Mouse (Mus musculus) neural tube, embryonic 13.5 days (tissue): ENCODE results near the gene Ager. TPM values are rescaled to one million over a fixed set of nuclear protein-coding genes. Genes with fewer than 3 reads are reported as not detected.

Source experiments
- ATAC-seq: fragments of 200-750 bp; cut with Nextera tagmentation; 2 replicates; pipeline ENCODE4 v1.8.0; 2017; ENCODE audit warnings: low read depth, mild to moderate bottlenecking, moderate TSS enrichment, moderate library complexity
- H3K27ac ChIP-seq: fragments of 300-500 bp; sonication (generic); replicated peaks from 2 replicates; pipeline ENCODE4 v1.5.1; 2015; ENCODE audit warnings: moderate library complexity, mild to moderate bottlenecking, inconsistent platforms
- H3K27me3 ChIP-seq: fragments of 300-500 bp; sonication (generic); 2 replicates; pipeline ENCODE4 v1.6.1; 2015; ENCODE audit warnings: mild to moderate bottlenecking, inconsistent platforms
- H3K36me3 ChIP-seq: fragments of 300-500 bp; sonication (generic); 2 replicates; pipeline ENCODE4 v1.6.1; 2015; ENCODE audit warnings: mild to moderate bottlenecking, inconsistent platforms
- H3K4me1 ChIP-seq: fragments of 300-500 bp; sonication (generic); replicated peaks from 2 replicates; pipeline ENCODE4 v1.6.1; 2015; ENCODE audit warnings: inconsistent platforms
- H3K4me2 ChIP-seq: fragments of 300-500 bp; sonication (generic); 2 replicates; pipeline ENCODE4 v1.6.1; 2015; ENCODE audit warnings: inconsistent platforms, mild to moderate bottlenecking, moderate library complexity
- H3K4me3 ChIP-seq: fragments of 300-500 bp; sonication (generic); 2 replicates; pipeline ENCODE4 v1.5.1; 2015; ENCODE audit warnings: mild to moderate bottlenecking, inconsistent platforms
- H3K9ac ChIP-seq: fragments of 300-500 bp; sonication (generic); 2 replicates; pipeline ENCODE4 v1.6.1; 2015; ENCODE audit warnings: moderate library complexity, mild to moderate bottlenecking, inconsistent platforms
- H3K9me3 ChIP-seq: fragments of 300-500 bp; sonication (generic); 2 replicates; pipeline ENCODE4 v1.6.1; 2016; ENCODE audit warnings: inconsistent platforms
- WGBS: fragments of 180-500 bp; shearing (Covaris S2); methylation state at CpG from one replicate; pipeline ENCODE4 v1.1.7; 2015; 5-methylcytosine and 5-hydroxymethylcytosine counted together
- polyA plus RNA-seq: library from polyadenylated mRNA; unstranded; fragments of >200 nt; fragmentation: Nextera tagmentation; extraction: Ambion mirVana; gene quantifications from 2 replicates; pipeline ENCODE4 v1.2.1, GENCODE M21; 2015

The Ager gene
- polyA plus RNA-seq, 1 experiment from 2014 or later, result 2.0 TPM

DNA sequence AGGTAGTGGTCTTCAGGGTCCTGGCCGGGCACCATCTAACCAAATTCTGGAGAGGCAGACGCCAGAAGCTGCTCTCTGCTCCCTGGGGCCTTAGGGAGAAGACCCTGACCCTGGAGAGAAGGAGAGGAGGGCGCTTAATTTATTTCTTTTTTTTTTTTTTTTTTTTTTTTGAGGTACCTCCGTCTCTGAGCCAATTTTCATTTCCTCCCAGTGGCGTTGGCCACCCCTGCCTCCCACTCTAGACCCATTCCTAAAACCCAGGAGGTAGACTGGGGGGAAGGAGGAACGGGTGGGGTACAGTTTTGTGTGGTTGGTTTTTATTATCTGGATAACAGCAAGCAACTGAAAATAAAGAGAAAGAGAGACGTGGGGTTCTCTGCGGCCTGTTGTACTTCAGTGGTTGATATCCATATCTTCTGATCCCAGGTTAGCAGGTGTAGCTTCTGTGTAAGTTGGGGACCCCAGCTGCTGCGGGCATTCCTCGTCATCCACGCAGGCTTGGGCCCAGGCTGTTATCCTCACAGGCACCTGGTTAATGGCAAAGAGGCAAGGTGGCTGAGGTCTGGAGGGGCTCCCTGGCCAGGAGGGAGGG, 15.5 kb downstream of the Ager start:
- peaks cover 11% of the 10 kb centered on the region for H3K4me1 ChIP-seq
- H3K27ac ChIP-seq, result no peak overlapping the region
- H3K27me3 ChIP-seq, result no peaks in the 10 kb centered on the region
- H3K36me3 ChIP-seq, result peaks cover 74% of the 10 kb centered on the region
- no peak overlapping the region for H3K9ac ChIP-seq
- WGBS, result 88% methylated on average over 11 of the region's 11 CpGs
- H3K4me3 ChIP-seq, result no peak overlapping the region
- H3K9me3 ChIP-seq, result no peaks in the 10 kb centered on the region
- no peak overlapping the region for H3K4me2 ChIP-seq
- ATAC-seq, result no peak

DNA sequence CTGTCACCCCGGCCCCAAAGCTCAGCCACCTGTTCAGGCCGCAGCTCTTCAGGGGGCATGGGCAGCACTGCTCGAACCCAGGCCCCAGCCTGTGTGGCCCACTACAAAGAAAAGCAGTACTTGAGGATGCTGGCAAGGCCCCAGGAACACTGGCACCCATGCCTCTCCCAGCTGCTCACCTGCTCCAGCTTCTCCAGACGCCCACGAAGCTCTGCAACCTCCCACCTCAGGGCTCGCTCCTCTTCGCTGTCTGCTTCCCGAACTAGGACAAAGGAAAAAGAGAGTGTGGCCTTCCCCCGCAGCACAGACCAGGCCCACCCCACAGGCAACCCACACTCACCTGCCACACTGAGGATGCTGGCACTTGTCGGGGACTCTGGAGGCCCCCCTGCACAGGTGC, 16.2 kb downstream of the Ager start:
- H3K4me2 ChIP-seq, result peak overlapping the region; percentile 26; the same call in 1 of the 2 replicates
- no peak overlapping the region for H3K4me3 ChIP-seq
- H3K4me1 ChIP-seq, result peaks cover 4% of the 10 kb centered on the region
- ATAC-seq, result no peak
- no peaks in the 10 kb centered on the region for H3K27me3 ChIP-seq
- no peaks in the 10 kb centered on the region for H3K9me3 ChIP-seq
- peaks cover 74% of the 10 kb centered on the region for H3K36me3 ChIP-seq
- WGBS, result 93% methylated on average over 10 of the region's 10 CpGs
- H3K9ac ChIP-seq, result no peak overlapping the region
- 0 out of 2 replicates have a peak overlapping the region, but pooled peaks have one; percentile 3 for H3K27ac ChIP-seq

DNA sequence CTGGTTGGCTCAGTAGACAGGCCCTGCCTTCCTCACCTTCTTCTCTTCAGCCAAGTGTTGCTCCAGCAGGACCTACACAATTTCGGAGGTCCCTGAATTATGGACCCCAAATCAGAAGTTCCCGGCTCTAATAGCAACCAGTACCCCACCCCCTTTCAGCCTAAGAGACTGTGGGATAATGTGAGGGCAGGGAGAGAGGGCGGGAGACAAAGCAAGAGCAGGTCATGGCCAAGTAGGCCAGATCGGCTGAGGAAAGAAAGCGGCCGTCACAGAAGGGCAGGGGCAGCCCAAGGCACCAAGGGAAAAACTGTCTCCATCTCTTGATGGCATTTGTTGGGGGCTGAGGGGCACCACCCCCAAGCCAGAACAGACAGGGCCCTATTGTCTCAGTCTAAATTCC, 18.2 kb downstream of the Ager start, which contains the start of gene Egfl8:
Egfl8 (minus strand) TSS at position 101 of the 400 bp plus-strand sequence.
- Histone ChIP-seq H3K9me3 (no peaks in the 10 kb centered on the region), H3K27me3 (no peaks in the 10 kb centered on the region), H3K36me3 (peaks cover 78% of the 10 kb centered on the region), H3K4me1 (no peaks in the 10 kb centered on the region), H3K9ac (0 out of 2 replicates have a peak within 1 kb of the TSS, but pooled peaks have one; percentile 26), H3K4me2 (peak within 1 kb of the TSS; percentile 26; the same call in 1 of the 2 replicates), H3K4me3 (peak within 1 kb of the TSS; percentile 6), H3K27ac (peak within 1 kb of the TSS; percentile 25)
- ATAC-seq, result no peak
- WGBS, result 66% methylated on average over 6 of the region's 6 CpGs

DNA sequence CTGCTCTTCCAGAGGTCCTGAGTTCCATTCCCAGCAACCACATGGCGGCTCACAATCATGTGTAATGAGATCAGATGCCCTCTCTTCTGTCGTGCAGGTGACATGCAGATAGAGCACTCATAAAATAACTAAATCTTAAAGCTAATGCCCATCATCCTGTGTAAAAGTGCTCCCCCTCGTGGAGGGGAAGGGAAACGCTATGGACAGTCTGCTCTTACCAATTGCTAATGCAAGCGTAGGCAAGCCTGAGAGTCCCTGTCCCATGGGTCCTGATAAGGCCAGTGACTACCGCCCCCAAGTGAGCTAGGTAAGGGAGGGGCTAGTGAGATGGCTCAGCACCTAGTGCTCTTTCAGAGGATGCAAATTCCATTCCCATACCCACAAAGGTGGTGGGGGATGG, 21.3 kb downstream of the Ager start:
- Histone ChIP-seq H3K27ac (no peak overlapping the region), H3K9me3 (no peaks in the 10 kb centered on the region), H3K4me2 (no peak overlapping the region), H3K36me3 (peaks cover 74% of the 10 kb centered on the region), H3K4me1 (no peaks in the 10 kb centered on the region), H3K27me3 (no peaks in the 10 kb centered on the region), H3K9ac (no peak overlapping the region), H3K4me3 (no peak overlapping the region)
- no peak for ATAC-seq
- WGBS, result 18% methylated on average over 6 of the region's 6 CpGs

DNA sequence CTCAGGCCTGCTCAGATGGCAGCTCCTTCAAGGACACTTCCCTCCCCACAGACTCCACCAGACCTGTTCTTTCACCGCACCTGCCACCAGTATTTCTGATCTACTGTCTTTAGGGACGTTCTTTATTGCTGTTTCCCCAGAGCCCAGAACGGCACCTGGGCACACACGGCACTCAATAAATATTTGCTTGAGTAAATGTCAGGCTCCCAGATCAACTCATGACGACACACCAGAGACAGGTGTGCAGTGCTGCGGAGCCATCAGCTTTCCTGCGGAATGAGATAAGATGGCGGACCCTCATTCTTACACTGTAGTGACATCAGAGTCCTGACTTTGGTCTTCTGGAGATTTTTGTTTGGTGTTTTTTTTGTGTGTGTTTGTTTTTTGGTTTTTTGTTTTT, 23.3 kb downstream of the Ager start:
- H3K9me3 ChIP-seq, result no peaks in the 10 kb centered on the region
- no peaks in the 10 kb centered on the region for H3K27me3 ChIP-seq
- WGBS, result 85% methylated on average over 8 of the region's 8 CpGs
- peaks cover 62% of the 10 kb centered on the region for H3K36me3 ChIP-seq
- H3K4me1 ChIP-seq, result peaks cover 4% of the 10 kb centered on the region
- no peak overlapping the region for H3K9ac ChIP-seq
- no peak overlapping the region for H3K4me3 ChIP-seq
- ATAC-seq, result no peak
- no peak overlapping the region for H3K27ac ChIP-seq
- H3K4me2 ChIP-seq, result no peak overlapping the region

DNA sequence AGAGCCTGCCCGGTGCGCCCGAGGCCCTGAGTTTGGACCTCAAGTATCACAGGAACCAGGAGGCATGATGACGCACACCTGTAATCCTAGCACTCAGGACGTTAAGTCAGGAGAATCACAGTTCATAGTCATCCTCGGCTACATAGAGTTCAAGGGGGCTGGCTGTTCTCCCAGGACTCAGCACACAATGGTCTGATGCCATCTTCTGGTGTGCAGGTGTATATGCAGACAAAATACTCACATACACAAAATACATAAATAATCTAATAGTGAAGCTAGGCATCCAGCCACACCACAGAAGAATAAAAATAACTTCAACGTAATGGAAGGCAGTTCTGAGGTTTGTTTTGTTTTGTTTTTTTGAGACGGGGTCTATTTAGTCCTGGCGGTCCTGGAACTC, 25.5 kb downstream of the Ager start:
- H3K4me2 ChIP-seq, result no peak overlapping the region
- peaks cover 18% of the 10 kb centered on the region for H3K4me1 ChIP-seq
- no peak overlapping the region for H3K9ac ChIP-seq
- peaks cover 47% of the 10 kb centered on the region for H3K36me3 ChIP-seq
- no peak for ATAC-seq
- H3K4me3 ChIP-seq, result no peak overlapping the region
- no peak overlapping the region for H3K27ac ChIP-seq
- WGBS, result 88% methylated on average over 9 of the region's 9 CpGs
- no peaks in the 10 kb centered on the region for H3K27me3 ChIP-seq
- H3K9me3 ChIP-seq, result no peaks in the 10 kb centered on the region

DNA sequence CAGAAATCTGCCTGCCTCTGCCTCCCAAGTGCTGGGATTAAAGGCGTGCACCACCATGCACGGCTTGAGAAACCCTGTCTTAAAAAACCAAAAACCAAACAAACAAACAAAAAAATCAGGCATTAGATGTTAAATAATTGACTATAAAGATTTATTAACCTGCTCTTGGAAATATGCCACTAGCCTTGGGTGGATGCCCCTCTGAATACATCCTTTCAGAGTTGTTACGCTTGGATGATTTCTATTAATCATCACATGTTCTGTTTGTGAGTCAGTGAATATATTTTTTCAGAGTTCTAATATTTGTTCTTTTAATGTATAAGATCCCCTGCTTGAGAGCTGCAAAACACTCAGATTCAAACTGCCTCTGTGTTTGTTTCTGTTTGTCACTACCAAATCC, 27.3 kb downstream of the Ager start:
- ATAC-seq, result no peak
- H3K4me2 ChIP-seq, result no peak overlapping the region
- H3K9me3 ChIP-seq, result no peaks in the 10 kb centered on the region
- 95% methylated on average over 3 of the region's 3 CpGs for WGBS
- peaks cover 40% of the 10 kb centered on the region for H3K36me3 ChIP-seq
- no peak overlapping the region for H3K27ac ChIP-seq
- H3K4me3 ChIP-seq, result no peak overlapping the region
- peaks cover 5% of the 10 kb centered on the region for H3K27me3 ChIP-seq
- no peak overlapping the region for H3K9ac ChIP-seq
- peaks cover 36% of the 10 kb centered on the region for H3K4me1 ChIP-seq

DNA sequence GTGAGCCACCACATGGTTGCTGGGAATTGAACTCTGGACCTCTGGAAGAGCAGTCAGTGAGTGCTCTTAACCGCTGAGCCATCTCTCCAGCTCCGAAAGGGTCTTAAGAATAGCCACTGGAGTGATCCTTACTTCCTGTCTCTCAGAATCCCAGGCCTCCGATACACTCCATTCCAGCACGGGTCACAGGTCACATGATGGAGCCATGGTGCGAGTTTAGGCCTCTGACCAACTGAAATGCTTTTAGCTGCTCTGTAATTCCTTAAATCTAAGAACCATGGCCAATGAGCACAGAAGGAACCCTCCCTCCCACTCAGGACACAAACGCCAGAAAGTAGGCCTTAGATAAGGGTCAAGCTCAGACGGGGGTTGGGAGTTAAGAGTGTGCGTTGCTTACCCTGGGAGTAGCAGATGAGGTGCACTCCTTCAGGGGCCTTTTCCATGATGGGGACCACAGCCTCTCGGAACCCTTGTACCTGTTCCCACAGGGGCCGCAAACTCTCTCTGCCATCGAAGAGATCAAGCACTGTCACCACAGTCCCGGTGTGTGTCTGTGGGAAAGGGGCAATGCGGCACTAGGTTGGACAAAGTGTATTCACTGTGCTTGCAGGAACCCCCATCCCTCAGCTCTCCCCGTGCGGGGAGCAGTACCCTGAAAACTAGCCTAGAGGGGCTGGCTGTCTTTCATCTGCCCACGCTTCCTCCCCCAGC, 28.6 kb downstream of the Ager start:
- 53% methylated on average over 16 of the region's 16 CpGs for WGBS
- Histone ChIP-seq H3K27ac (peak overlapping the region; percentile 94), H3K4me3 (peak overlapping the region; percentile 74), H3K4me1 (peaks cover 48% of the 10 kb centered on the region), H3K36me3 (peaks cover 30% of the 10 kb centered on the region), H3K9ac (peak overlapping the region; percentile 80), H3K9me3 (no peaks in the 10 kb centered on the region), H3K27me3 (peaks cover 17% of the 10 kb centered on the region), H3K4me2 (peak overlapping the region; percentile 75)
- no peak for ATAC-seq

DNA sequence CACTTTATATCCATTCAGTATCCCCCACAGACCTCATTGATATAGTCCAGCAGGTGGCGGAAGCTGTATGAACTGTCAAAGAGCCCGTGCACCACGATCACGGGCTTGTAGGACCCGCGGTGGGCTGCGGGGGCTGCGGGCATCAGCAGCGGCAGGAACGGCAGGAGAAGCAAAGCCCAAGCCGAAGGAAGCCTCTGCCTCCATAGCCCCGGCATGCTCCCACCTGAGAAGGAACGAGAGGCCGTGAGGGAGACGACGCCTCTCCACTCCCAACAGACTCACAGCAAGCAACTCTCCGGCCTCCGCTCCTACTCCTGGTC, 29.1 kb downstream of the Ager start:
- Histone ChIP-seq H3K27ac (peak overlapping the region; percentile 94), H3K27me3 (peaks cover 23% of the 10 kb centered on the region)
- 0% methylated on average over 18 of the region's 18 CpGs for WGBS

DNA sequence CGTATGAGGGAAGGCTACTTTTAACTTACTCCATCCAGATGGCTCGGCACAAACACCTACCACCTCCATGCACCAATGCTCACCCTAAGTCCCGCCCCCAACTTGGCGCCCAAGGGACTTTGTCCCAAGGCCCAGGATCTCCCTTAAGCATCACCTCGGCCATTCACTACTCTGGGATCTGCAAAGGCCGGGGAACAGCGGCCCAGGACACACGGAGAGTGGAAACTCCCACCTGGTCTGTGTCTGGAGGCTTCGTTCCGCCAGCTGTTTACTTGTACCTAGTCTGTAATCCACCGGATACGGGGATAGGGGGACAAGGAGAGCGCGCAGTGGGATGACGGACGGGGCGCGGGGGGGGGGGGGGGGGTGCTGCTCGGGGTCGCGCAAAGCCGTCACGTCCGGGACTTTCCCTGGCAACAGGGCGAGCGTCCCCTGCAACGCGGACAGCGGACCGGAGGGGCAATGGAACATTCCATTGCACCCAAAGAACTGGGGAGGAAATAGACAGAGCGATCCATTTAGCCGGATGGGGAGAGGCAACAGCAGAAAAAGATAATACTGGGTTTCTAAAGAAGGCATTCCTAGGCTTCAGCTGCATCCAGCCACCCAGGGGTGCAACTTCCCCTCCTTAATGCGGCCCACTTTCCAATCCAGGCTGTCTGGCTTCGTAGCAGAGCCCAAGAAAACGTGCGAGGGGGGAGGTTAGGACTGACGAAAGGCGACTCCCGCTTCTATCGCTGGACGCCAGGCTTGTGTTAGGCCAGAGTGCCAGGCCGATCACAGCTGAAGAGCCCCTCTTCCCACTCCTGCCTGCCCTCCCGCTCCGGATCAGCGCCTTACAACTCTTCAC, 29.7 kb downstream of the Ager start:
- 1% methylated on average over 43 of the region's 45 CpGs for WGBS
- H3K4me2 ChIP-seq, result peak overlapping the region; percentile 75
- peak overlapping the region; percentile 80 for H3K9ac ChIP-seq
- peaks cover 59% of the 10 kb centered on the region for H3K4me1 ChIP-seq
- H3K27ac ChIP-seq, result peak overlapping the region; percentile 94
- peak overlapping the region; percentile 74 for H3K4me3 ChIP-seq
- no peaks in the 10 kb centered on the region for H3K9me3 ChIP-seq
- peaks cover 28% of the 10 kb centered on the region for H3K27me3 ChIP-seq
- H3K36me3 ChIP-seq, result peaks cover 20% of the 10 kb centered on the region
- ATAC-seq, result peak; percentile 76

More for the DNA sequence above, 29.1 kb downstream of the Ager start:
- peak overlapping the region; percentile 74 for H3K4me3 ChIP-seq
- H3K9ac ChIP-seq, result peak overlapping the region; percentile 80
- H3K4me1 ChIP-seq, result peaks cover 54% of the 10 kb centered on the region
- no peaks in the 10 kb centered on the region for H3K9me3 ChIP-seq
- H3K4me2 ChIP-seq, result peak overlapping the region; percentile 75
- peaks cover 25% of the 10 kb centered on the region for H3K36me3 ChIP-seq
- peak; percentile 59 for ATAC-seq

DNA sequence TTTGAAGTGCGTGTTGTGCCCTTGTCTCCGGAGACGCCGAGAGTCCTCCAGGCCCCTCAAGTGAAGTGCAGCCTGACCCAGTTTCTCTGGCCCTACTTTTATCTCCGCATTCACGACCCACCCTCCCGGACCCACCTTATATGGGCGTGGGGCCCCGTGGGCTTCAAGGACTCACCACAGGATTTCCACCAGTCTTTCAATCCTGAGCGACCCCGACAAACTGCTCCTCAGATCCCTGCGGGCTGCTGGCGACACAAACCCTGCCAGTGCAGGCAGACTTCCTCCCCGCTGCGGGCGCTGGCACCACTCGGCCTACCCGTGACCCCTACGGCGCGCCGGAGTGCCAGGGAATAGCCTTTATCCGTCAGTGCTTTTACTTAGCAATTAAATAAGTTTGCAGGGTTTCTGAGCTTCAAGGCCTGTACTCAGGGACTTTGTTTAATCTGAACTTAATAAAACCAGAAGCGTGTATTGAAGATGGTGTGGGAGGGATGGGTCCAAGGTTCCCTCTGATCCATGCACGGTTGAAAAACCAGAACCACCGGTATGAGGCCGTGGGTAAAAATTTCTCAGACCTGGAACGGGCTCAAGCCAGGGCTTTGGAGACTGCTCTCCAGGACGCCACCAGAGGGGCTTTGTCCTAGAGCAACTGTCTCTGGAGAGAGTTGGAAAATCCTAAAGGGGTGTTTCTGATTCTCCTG, 30.4 kb downstream of the Ager start, which contains the start of gene Ppt2:
Ppt2 (minus strand) TSS at position 568 of the 701 bp plus-strand sequence.
- WGBS, result 7% methylated on average over 29 of the region's 29 CpGs
- H3K27ac ChIP-seq, result peak within 1 kb of the TSS; percentile 94
- peak within 1 kb of the TSS; percentile 75 for H3K4me2 ChIP-seq
- peak within 1 kb of the TSS; percentile 80 for H3K9ac ChIP-seq
- peaks cover 36% of the 10 kb centered on the region for H3K27me3 ChIP-seq
- ATAC-seq, result peak; percentile 6; the same call in 1 of the 2 replicates
- peaks cover 13% of the 10 kb centered on the region for H3K36me3 ChIP-seq
- H3K9me3 ChIP-seq, result no peaks in the 10 kb centered on the region
- peak within 1 kb of the TSS; percentile 74 for H3K4me3 ChIP-seq
- peaks cover 61% of the 10 kb centered on the region for H3K4me1 ChIP-seq
